Mouse (Mus musculus): ENCODE data around the gene Rtkn.

DNA sequence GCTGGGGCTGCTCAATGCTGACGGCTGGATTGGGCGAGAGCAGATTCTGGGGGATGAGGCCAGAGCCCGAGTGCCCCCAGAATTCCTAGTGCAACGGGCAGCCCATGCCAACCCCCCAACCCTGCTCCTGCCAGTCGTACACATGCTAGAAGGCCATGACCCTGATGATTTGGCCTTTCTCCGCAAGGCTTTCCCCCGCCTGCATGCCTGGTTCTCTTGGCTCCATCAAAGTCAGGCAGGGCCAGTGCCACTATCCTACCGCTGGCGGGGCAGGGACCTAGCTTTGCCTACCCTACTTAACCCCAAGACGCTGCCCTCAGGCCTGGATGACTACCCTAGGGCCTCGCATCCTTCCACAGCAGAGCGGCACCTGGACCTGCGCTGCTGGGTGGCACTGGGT is 17.6 kb upstream of the Rtkn start:
- TF ChIP-seq USF1 (IDR thresholded peaks at IDR 0.05; ENCODE audit: low read depth) = no peak
- no peak for TF ChIP-seq CTCF (IDR thresholded peaks at IDR 0.05; ENCODE audit: control insufficient read depth, insufficient read depth, insufficient read length)
- no peak for TF ChIP-seq CEBPB (IDR thresholded peaks at IDR 0.05; ENCODE audit: low read depth)
- no peak for TF ChIP-seq MAX (IDR thresholded peaks at IDR 0.05)
